Mouse (Mus musculus): ENCODE data around the gene Fancd2.

Fancd2 gene

GRCm38 (mm10) chr6:113612258-113612969, 80.9 kb downstream of the Fancd2 start:
- H3K27me3 ChIP-seq (ENCODE audit: control insufficient read depth, insufficient read depth, low read length, poor library complexity, severe bottlenecking), result no peaks in the 10 kb centered on the region
- H3K36me3 ChIP-seq (ENCODE audit: control insufficient read depth, insufficient read depth, low read length, poor library complexity, severe bottlenecking), result peaks cover 12% of the 10 kb centered on the region; the same call in 1 of the 2 replicates
- no peak for DNase-seq (ENCODE audit: low read depth, low spot score)

GRCm38 (mm10) chr6:113614152-113614551, 82.7 kb downstream of the Fancd2 start:
- Histone ChIP-seq H3K36me3 (ENCODE audit: control insufficient read depth, insufficient read depth, low read length, poor library complexity, severe bottlenecking) (peaks cover 12% of the 10 kb centered on the region; the same call in 1 of the 2 replicates), H3K27me3 (ENCODE audit: control insufficient read depth, insufficient read depth, low read length, poor library complexity, severe bottlenecking) (no peaks in the 10 kb centered on the region)
- DNase-seq (ENCODE audit: low read depth, low spot score), result no peak

- H3K27me3 ChIP-seq (ENCODE audit: control insufficient read depth, insufficient read depth, low read length, poor library complexity, severe bottlenecking), result no peaks in the 10 kb centered on the region
- peaks cover 12% of the 10 kb centered on the region; the same call in 1 of the 2 replicates for H3K36me3 ChIP-seq (ENCODE audit: control insufficient read depth, insufficient read depth, low read length, poor library complexity, severe bottlenecking)
- no peak for DNase-seq (ENCODE audit: low read depth, low spot score)
These were observed 83.5 kb downstream of the Fancd2 start for GRCm38 (mm10) chr6:113614997-113615396.

GRCm38 (mm10) chr6:113615489-113615888, 84.0 kb downstream of the Fancd2 start:
- H3K36me3 ChIP-seq (ENCODE audit: control insufficient read depth, insufficient read depth, low read length, poor library complexity, severe bottlenecking), result peaks cover 12% of the 10 kb centered on the region; the same call in 1 of the 2 replicates
- DNase-seq (ENCODE audit: low read depth, low spot score), result no peak

GRCm38 (mm10) chr6:113623386-113623785, 91.9 kb downstream of the Fancd2 start:
- Histone ChIP-seq H3K27me3 (ENCODE audit: control insufficient read depth, insufficient read depth, low read length, poor library complexity, severe bottlenecking) (no peaks in the 10 kb centered on the region), H3K36me3 (ENCODE audit: control insufficient read depth, insufficient read depth, low read length, poor library complexity, severe bottlenecking) (no peaks in the 10 kb centered on the region; the same call in 1 of the 2 replicates)
- no peak for DNase-seq (ENCODE audit: low read depth, low spot score)

More at GRCm38 (mm10) chr6:113615489-113615888, 84.0 kb downstream of the Fancd2 start:
- H3K27me3 ChIP-seq (ENCODE audit: control insufficient read depth, insufficient read depth, low read length, poor library complexity, severe bottlenecking), result no peaks in the 10 kb centered on the region

GRCm38 (mm10) chr6:113623941-113624751, 92.7 kb downstream of the Fancd2 start, which contains the start of gene Vhl:
TSS of gene Vhl (plus strand) at chr6:113623959.
- no peaks in the 10 kb centered on the region; the same call in 1 of the 2 replicates for H3K36me3 ChIP-seq (ENCODE audit: control insufficient read depth, insufficient read depth, low read length, poor library complexity, severe bottlenecking)
- peak; percentile 85 for DNase-seq (ENCODE audit: low read depth, low spot score)
- no peaks in the 10 kb centered on the region for H3K27me3 ChIP-seq (ENCODE audit: control insufficient read depth, insufficient read depth, low read length, poor library complexity, severe bottlenecking)

GRCm38 (mm10) chr6:113624989-113625770, 93.7 kb downstream of the Fancd2 start:
- no peak for DNase-seq (ENCODE audit: low read depth, low spot score)
- Histone ChIP-seq H3K36me3 (ENCODE audit: control insufficient read depth, insufficient read depth, low read length, poor library complexity, severe bottlenecking) (no peaks in the 10 kb centered on the region; the same call in 1 of the 2 replicates), H3K27me3 (ENCODE audit: control insufficient read depth, insufficient read depth, low read length, poor library complexity, severe bottlenecking) (no peaks in the 10 kb centered on the region)

GRCm38 (mm10) chr6:113630322-113630721, 98.8 kb downstream of the Fancd2 start:
- no peak for DNase-seq (ENCODE audit: low read depth, low spot score)
- Histone ChIP-seq H3K36me3 (ENCODE audit: control insufficient read depth, insufficient read depth, low read length, poor library complexity, severe bottlenecking) (peaks cover 2% of the 10 kb centered on the region; the same call in 1 of the 2 replicates), H3K27me3 (ENCODE audit: control insufficient read depth, insufficient read depth, low read length, poor library complexity, severe bottlenecking) (no peaks in the 10 kb centered on the region)

GRCm38 (mm10) chr6:113632863-113633262, 101.4 kb downstream of the Fancd2 start:
- H3K36me3 ChIP-seq (ENCODE audit: control insufficient read depth, insufficient read depth, low read length, poor library complexity, severe bottlenecking), result peaks cover 2% of the 10 kb centered on the region; the same call in 1 of the 2 replicates
- no peaks in the 10 kb centered on the region for H3K27me3 ChIP-seq (ENCODE audit: control insufficient read depth, insufficient read depth, low read length, poor library complexity, severe bottlenecking)
- DNase-seq (ENCODE audit: low read depth, low spot score), result no peak

- H3K27me3 ChIP-seq (ENCODE audit: control insufficient read depth, insufficient read depth, low read length, poor library complexity, severe bottlenecking), result no peaks in the 10 kb centered on the region
- peak; percentile 96 for DNase-seq (ENCODE audit: low read depth, low spot score)
- H3K36me3 ChIP-seq (ENCODE audit: control insufficient read depth, insufficient read depth, low read length, poor library complexity, severe bottlenecking), result 0 out of 2 replicates have a peak, but pooled peaks cover 2% of the 10 kb centered on the region
These were observed 107.0 kb downstream of the Fancd2 start, which contains the start of gene Irak2 for GRCm38 (mm10) chr6:113638302-113639040. TSS of gene Irak2 (plus strand) at chr6:113638467.

- no peak for DNase-seq (ENCODE audit: low read depth, low spot score)
- no peaks in the 10 kb centered on the region for H3K27me3 ChIP-seq (ENCODE audit: control insufficient read depth, insufficient read depth, low read length, poor library complexity, severe bottlenecking)
- 0 out of 2 replicates have a peak, but pooled peaks cover 2% of the 10 kb centered on the region for H3K36me3 ChIP-seq (ENCODE audit: control insufficient read depth, insufficient read depth, low read length, poor library complexity, severe bottlenecking)
These were observed 107.7 kb downstream of the Fancd2 start for GRCm38 (mm10) chr6:113639201-113639600.

GRCm38 (mm10) chr6:113642605-113643004, 111.1 kb downstream of the Fancd2 start:
- H3K27me3 ChIP-seq (ENCODE audit: control insufficient read depth, insufficient read depth, low read length, poor library complexity, severe bottlenecking), result no peaks in the 10 kb centered on the region
- DNase-seq (ENCODE audit: low read depth, low spot score), result no peak
- 0 out of 2 replicates have a peak, but pooled peaks cover 3% of the 10 kb centered on the region for H3K36me3 ChIP-seq (ENCODE audit: control insufficient read depth, insufficient read depth, low read length, poor library complexity, severe bottlenecking)

- peaks cover 3% of the 10 kb centered on the region; the same call in 1 of the 2 replicates for H3K36me3 ChIP-seq (ENCODE audit: control insufficient read depth, insufficient read depth, low read length, poor library complexity, severe bottlenecking)
- no peaks in the 10 kb centered on the region for H3K27me3 ChIP-seq (ENCODE audit: control insufficient read depth, insufficient read depth, low read length, poor library complexity, severe bottlenecking)
- no peak for DNase-seq (ENCODE audit: low read depth, low spot score)
These were observed 111.5 kb downstream of the Fancd2 start for GRCm38 (mm10) chr6:113643021-113643420.

- H3K27me3 ChIP-seq (ENCODE audit: control insufficient read depth, insufficient read depth, low read length, poor library complexity, severe bottlenecking), result no peaks in the 10 kb centered on the region
- no peak for DNase-seq (ENCODE audit: low read depth, low spot score)
- peaks cover 6% of the 10 kb centered on the region for H3K36me3 ChIP-seq (ENCODE audit: control insufficient read depth, insufficient read depth, low read length, poor library complexity, severe bottlenecking)
These were observed 112.5 kb downstream of the Fancd2 start for GRCm38 (mm10) chr6:113643967-113644366.
